Mouse (Mus musculus) myocyte (in vitro differentiated cells): Measurements from ENCODE around the gene 1700012B07Rik.

Experiments
- CEBPB ChIP-seq: IDR thresholded peaks from 2 replicates; pipeline ENCODE4 v1.6.1; 2011; ENCODE audit warnings: mild to moderate bottlenecking, moderate library complexity; ENCODE audit not compliant: poor library complexity, insufficient read depth, severe bottlenecking
- E2F4 ChIP-seq: IDR thresholded peaks from one replicate; pipeline ENCODE4 v1.6.1; 2011; ENCODE audit warnings: mild to moderate bottlenecking, control low read depth, moderate library complexity; ENCODE audit not compliant: insufficient read depth
- MYOG ChIP-seq, 3 experiments: IDR thresholded peaks; one replicate each; pipeline ENCODE4 v1.6.1; 2011; ENCODE audit warnings: control low read depth in 2 of 3, low read depth in 2 of 3, mild to moderate bottlenecking in 2 of 3; ENCODE audit not compliant: insufficient read length in 2 of 3, control insufficient read depth in 1 of 3, insufficient read depth in 1 of 3
- POLR2A ChIP-seq: IDR thresholded peaks from one replicate; pipeline ENCODE4 v1.6.1; 2011; ENCODE audit warnings: low read depth, mild to moderate bottlenecking, control low read depth, moderate library complexity; ENCODE audit not compliant: insufficient read length
- POLR2AphosphoS2 ChIP-seq: IDR thresholded peaks from one replicate; pipeline ENCODE4 v1.6.1; 2011; ENCODE audit warnings: low read depth, control low read depth; ENCODE audit not compliant: insufficient read length
- REST ChIP-seq: IDR thresholded peaks from one replicate; pipeline ENCODE4 v1.6.1; 2011; ENCODE audit warnings: mild to moderate bottlenecking, control low read depth, moderate library complexity; ENCODE audit not compliant: insufficient read depth, insufficient read length
- TCF12 ChIP-seq: IDR thresholded peaks from one replicate; pipeline ENCODE4 v1.6.1; 2011; ENCODE audit warnings: mild to moderate bottlenecking, control low read depth; ENCODE audit not compliant: poor library complexity, insufficient read depth, severe bottlenecking

DNA sequence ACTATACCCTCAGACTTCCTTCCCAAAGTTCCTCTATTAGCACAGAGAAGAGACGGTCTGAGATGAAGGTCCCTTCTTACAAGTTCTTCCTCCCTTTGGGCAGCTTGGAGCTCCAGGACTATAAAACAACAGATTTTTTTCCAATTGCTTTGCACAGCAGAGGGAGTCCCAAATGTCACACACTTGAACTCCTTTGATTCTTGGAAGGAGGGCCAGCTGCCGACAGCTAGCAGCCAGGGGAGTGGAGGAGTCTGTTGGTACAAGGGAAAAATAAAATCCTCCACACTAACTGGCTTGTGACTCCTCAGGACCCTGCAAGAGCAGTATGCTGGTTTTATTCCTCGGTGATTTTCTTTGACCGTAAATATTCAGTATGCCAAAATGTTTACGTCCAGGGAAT, 16.6 kb upstream of the 1700012B07Rik start:
- no peak for TF ChIP-seq POLR2A
- TF ChIP-seq REST = no peak
- TF ChIP-seq E2F4 = no peak
- no peak for TF ChIP-seq TCF12
- no peak for TF ChIP-seq CEBPB
- TF ChIP-seq MYOG (IDR thresholded peaks at IDR 0.05; ENCODE audit: control insufficient read depth in 1 of 3, insufficient read depth in 1 of 3, insufficient read length in 2 of 3, low read depth in 2 of 3) = no peak
- no peak for TF ChIP-seq POLR2AphosphoS2
